Mouse (Mus musculus): ENCODE data around the gene Ran.
"Not testable (repeated sequence)": the region's sequence is repeated elsewhere in the genome, so short reads cannot be mapped to it uniquely, and the experiment has no call there.

Gene Ran

DNA sequence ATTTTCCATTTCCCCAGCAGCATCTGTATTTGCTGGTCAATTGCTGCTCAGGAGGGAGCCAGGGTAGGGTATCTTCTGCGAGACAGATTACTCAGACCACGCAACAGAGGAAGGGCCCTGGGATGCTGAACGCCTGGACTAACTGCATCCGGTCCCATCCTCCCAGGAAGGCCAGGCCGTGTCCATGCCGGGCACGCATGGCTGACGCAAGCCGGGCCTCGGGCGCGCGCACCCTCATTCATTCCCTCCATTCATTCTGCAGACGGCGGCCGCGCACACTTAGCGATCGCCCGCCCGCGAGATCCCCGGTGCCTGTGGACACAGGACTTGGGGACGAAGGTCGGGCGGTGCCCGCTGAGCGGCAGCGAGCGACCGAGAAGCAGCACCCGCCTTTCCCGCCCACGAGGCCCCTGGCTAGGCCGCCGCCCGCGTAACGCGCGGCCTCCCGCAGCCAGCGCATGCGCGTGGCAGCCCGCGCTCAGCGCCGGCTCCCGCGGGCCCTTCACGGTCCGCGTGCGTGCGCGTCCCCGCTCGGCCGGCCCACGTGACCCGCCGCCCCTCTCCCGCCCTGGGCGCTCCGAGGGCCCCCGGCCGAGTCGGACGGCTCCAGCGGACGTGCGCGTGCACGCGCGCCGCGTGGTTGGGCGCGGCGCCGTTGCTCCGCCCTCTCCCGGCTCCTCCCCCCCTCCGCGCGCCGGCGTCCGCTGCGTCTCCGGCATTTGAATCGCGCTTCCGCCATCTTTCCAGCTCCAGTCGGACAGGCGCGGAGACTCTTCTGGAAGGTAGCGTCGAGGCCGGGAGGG lies at the start of gene Ran:
Gene Ran, plus strand, starts transcription at position 573 of the 803 bp plus-strand sequence.
- peak; percentile 96 for DNase-seq

- DNase-seq = no peak
Measured at GRCm38 (mm10) chr5:128970878-128971277, 49.0 kb upstream of the Ran start.

GRCm38 (mm10) chr5:128971298-128971697 lies 48.6 kb upstream of the Ran start:
- peak; percentile 74 for DNase-seq

- no peak for DNase-seq
Measured at GRCm38 (mm10) chr5:128976266-128976665, 43.6 kb upstream of the Ran start.

GRCm38 (mm10) chr5:128977466-128977865 lies 42.4 kb upstream of the Ran start:
- not testable (repeated sequence) for DNase-seq

GRCm38 (mm10) chr5:128978957-128979356 lies 40.9 kb upstream of the Ran start:
- DNase-seq = no peak

DNA sequence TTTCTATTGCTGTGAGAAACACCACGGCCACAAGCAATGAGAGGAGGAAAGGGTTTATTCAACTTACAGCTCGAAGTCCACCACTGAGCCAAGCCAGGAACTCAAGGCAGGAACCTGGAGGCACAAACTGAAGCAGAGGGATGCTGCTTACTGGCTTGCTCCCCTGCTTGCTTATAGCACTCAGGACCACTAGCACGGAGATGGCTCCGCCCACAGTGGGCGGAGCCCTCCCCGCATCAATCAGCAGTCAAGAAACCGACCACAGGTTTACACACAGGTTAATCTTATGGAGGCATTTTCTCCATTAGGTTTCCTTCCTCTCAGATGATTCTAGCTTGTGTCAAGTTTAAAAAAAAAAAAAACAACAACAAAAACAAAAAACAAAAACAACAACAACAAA lies 39.0 kb upstream of the Ran start:
- no peak for DNase-seq

DNA sequence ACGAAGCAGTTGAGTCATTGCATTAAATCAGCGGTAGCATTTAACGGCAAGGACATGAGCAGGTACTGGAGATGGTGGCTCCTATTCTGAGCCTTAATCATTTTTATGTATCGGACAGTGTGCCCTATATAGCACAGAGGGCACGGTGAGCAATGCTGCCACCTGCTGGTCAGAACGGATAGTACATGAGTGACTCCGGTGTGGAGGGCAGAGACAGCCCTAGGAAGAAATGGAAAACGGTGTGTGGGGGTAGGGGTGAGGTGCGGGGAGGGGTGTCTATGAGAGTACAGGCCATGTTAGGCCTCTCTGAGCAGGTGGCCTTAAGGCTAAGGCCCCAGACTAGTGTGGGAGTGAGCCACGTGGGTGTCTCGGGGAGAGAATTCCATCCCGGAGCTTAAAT lies 38.3 kb upstream of the Ran start:
- DNase-seq = peak; percentile 44

- DNase-seq = peak; percentile 54
Measured at GRCm38 (mm10) chr5:128984536-128984935, 35.3 kb upstream of the Ran start.

- no peak for DNase-seq
Measured at GRCm38 (mm10) chr5:128985946-128986345, 33.9 kb upstream of the Ran start.

GRCm38 (mm10) chr5:128987141-128987954 lies 32.5 kb upstream of the Ran start:
- no peak for DNase-seq

DNA sequence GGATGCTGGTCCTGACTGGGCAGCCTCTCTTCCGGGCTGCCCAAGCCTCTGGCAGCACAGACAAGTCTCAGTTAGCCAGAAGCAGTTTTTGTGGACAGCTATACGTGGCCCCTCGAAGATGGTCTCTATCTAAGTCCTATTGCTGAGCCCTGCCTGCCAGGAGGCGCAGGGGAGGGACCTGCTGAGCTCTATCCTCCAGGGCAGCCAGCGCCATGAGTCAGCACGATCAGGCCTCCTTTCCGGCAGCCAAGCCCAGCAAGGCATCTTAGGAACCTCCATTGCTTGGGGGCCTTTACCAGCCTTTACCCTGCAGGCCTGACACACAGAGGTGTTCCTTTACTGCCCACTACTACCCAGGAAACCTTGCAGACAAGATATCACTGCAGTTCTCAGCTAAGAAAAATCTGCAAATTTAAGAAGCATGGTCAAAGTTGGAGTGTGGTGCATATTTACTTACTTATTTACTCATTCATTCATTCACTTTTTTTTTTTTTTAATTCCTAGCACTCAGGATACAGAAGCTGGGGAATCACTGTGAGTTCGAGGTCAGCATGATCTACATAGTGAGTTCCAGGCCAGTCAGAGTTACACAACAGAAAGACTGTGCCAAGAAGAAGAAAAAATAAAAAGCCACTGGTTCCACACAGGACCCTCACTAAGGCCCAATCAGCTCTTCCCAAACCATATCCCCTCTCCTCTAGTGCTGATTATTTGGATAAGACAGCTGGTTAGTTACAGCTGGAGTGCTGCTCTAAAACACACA lies 19.0 kb upstream of the Ran start:
- peak; percentile 32 for DNase-seq

DNA sequence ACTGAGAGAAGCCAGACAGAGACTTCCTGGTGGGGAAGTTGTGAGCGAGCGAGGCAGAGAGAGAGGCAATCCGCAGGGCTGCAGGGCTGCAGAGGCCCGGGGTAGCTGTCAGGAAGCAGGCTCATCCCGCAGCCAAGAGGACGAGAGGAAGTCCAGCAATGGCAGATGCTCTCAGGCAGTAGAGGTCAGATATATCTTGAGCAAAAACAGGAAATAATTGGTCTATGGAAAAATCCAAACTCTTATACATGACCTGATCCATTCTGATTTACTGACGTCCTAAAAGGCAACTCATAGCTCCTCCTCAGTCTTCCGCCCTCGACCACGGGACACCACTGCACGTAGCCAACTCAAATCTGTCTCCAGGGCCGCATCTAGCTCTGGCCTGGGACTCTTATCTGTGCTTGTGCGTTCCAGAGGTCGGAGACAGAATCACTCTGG lies 17.3 kb upstream of the Ran start:
- DNase-seq = no peak

- no peak for DNase-seq
Measured at GRCm38 (mm10) chr5:129005416-129005815, 14.5 kb upstream of the Ran start.

GRCm38 (mm10) chr5:129006031-129006788 lies 13.7 kb upstream of the Ran start:
- no peak for DNase-seq

- no peak for DNase-seq
Measured at GRCm38 (mm10) chr5:129007105-129007957, 12.5 kb upstream of the Ran start.

DNA sequence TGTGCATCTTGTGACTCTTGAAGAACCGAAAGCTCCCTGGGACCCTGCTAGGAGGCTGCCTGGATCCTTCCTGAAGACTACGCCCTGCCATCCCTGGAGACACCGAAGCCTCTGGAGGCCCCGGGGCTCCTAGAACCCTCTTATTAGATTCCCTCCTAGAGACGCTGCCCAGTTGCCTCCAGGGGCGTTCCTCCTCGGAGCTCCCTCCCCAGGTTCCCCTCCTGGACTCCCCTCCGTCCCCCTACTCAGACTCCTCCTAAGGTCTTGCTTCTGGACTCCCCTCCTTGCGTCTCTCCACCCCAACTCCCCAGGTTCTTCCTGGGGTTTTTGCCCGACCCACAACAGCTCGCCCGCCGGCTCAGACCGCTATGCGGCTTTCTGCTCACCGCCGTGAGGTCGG lies 11.9 kb upstream of the Ran start:
- DNase-seq = no peak

DNA sequence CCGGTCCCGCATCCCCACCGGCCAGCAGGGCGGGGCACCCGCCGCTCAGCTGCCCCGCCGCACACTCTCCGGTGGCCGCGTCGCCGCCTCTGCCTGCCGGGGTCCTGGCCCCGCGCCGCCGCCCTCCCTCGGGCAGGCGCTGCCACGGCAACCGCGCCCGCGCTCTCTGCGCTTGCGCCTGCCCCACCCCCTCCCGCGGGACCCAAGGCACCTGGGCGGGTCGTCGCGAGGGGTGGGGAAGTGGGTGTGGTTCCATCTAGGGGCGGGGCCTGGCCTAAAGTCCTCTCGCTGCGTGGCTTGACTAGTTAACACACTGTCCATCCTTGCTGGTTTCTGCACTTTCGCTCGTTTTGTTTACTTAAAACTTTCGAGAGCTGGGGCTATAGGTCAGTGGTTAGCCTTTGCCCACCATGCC lies 11.4 kb upstream of the Ran start, which contains the start of gene Stx2:
Gene Stx2, minus strand, starts transcription at position 163 of the 415 bp plus-strand sequence.
- DNase-seq = peak; percentile 93

DNA sequence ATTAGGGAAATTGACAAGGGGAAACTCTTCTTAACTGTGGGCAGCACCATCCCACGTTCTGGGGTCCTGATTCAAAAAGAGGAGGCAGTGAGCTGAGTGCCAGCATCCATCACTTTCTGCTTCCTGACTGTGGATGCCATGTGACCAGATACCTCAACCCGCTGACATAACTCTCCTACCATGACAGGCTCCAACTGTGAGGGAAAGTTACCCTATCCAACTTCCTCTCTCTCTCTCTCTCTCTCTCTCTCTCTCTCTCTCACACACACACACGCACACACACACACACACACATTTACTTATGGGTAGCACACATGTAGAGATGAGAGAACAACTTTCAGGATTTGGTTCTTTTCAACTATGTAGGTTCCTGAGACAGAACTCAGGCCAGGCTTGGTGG lies 10.3 kb upstream of the Ran start:
- DNase-seq = no peak

DNA sequence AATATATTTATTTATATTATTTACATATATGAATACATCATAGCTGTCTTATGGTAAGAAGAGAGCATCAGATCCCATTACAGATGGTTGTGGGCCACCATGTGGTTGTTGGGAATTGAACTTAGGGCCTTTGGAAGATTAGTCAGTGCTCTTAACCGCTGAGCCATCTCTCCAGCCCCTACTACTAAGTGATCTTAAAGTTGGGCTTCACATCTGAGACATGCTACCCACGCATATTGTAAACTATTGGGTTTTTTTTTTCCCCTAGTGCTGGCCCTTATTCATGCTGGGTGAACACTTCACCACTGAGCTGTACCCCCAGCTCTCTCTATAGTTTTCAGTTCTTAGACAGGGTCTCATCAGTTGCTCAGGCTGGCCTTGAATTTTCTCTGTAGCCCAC lies 8.9 kb upstream of the Ran start:
- no peak for DNase-seq

- DNase-seq = no peak
Measured at GRCm38 (mm10) chr5:129015020-129015419, 4.8 kb upstream of the Ran start.

Data from right cerebral cortex, adult 18-20 months (tissue).